Mouse (Mus musculus): ENCODE results near the gene Krt82. TPM values are rescaled to one million over a fixed set of nuclear protein-coding genes. Genes with fewer than 3 reads are reported as not detected.

Gene Krt82
- polyA plus RNA-seq, 1 experiment from 2014 or later: not detected

GRCm38 (mm10) chr15:101491431-101491830 lies 59.0 kb downstream of the Krt82 start, which contains the start of gene Krt83:
Gene Krt83 (minus strand): TSS chr15:101491512.
- Histone ChIP-seq H3K36me3 (ENCODE audit: insufficient read depth) (no peaks in the 10 kb centered on the region), H3K9ac (no peak within 1 kb of the TSS), H3K4me1 (ENCODE audit: insufficient read depth) (no peaks in the 10 kb centered on the region), H3K27ac (ENCODE audit: low read depth) (no peak within 1 kb of the TSS), H3K4me3 (ENCODE audit: low read depth, low read length) (no peak within 1 kb of the TSS), H3K9me3 (ENCODE audit: low read depth, low read length) (no peaks in the 10 kb centered on the region), H3K4me2 (no peak within 1 kb of the TSS), H3K27me3 (ENCODE audit: insufficient read depth, low read length) (no peaks in the 10 kb centered on the region)
- DNase-seq (peak; percentile 11), ATAC-seq (ENCODE audit: insufficient read depth) (no peak)
- TF ChIP-seq CTCF (IDR thresholded peaks at IDR 0.05; ENCODE audit: low read depth): no peak
- WGBS: 70% methylated on average over 6 of the region's 6 CpGs

Small RNA genes lying within 50 kb of the gene (microRNA-seq; reads per million reads assigned to microRNA genes)
- gene Gm44393 (ENCODE audit: borderline number of aligned reads) (not detected), gene Gm44460 (ENCODE audit: borderline number of aligned reads) (not detected)

Other genes with a start within 250 kb of the Krt82 start
- 1.5 and 2.2 TPM in 2 replicates for gene Krt80, start 180.5 kb downstream of the Krt82 start, polyA plus RNA-seq (2014; fragmentation: Nextera tagmentation; extraction: Ambion mirVana)
- 108 and 114 TPM in 2 replicates for gene Krt7, start 139.6 kb downstream of the Krt82 start, polyA plus RNA-seq (2014; fragmentation: Nextera tagmentation; extraction: Ambion mirVana)
- gene Krt87, start 111.9 kb downstream of the Krt82 start, polyA plus RNA-seq (2014; fragmentation: Nextera tagmentation; extraction: Ambion mirVana): 0.20 and 0.22 TPM in 2 replicates
- gene Krt88, start 102.9 kb downstream of the Krt82 start, polyA plus RNA-seq (2014; fragmentation: Nextera tagmentation; extraction: Ambion mirVana): 0.22 TPM in 1 of 2 replicates, not detected in the other
- gene Krt81, start 86.9 kb downstream of the Krt82 start, polyA plus RNA-seq (2014; fragmentation: Nextera tagmentation; extraction: Ambion mirVana): not detected in 2 replicates
- not detected in 2 replicates for gene Krt86, start 77.2 kb downstream of the Krt82 start, polyA plus RNA-seq (2014; fragmentation: Nextera tagmentation; extraction: Ambion mirVana)
- gene Krt83, start 59.2 kb downstream of the Krt82 start, polyA plus RNA-seq (2014; fragmentation: Nextera tagmentation; extraction: Ambion mirVana): 0.13 TPM in 1 of 2 replicates, not detected in the other
- gene Gm49425, start 33.4 kb downstream of the Krt82 start, polyA plus RNA-seq (2014; fragmentation: Nextera tagmentation; extraction: Ambion mirVana): not detected in 2 replicates
- not detected in 2 replicates for gene Krt84, start 17.8 kb downstream of the Krt82 start, polyA plus RNA-seq (2014; fragmentation: Nextera tagmentation; extraction: Ambion mirVana)
- gene Krt90, start 12.3 kb upstream of the Krt82 start, polyA plus RNA-seq (2014; fragmentation: Nextera tagmentation; extraction: Ambion mirVana): 0.07 TPM in 1 of 2 replicates, not detected in the other
- gene Krt75, start 23.2 kb upstream of the Krt82 start, polyA plus RNA-seq (2014; fragmentation: Nextera tagmentation; extraction: Ambion mirVana): not detected in 2 replicates
- gene Gm5414, start 77.5 kb upstream of the Krt82 start, polyA plus RNA-seq (2014; fragmentation: Nextera tagmentation; extraction: Ambion mirVana): not detected in 2 replicates
- gene Gm5478, start 96.7 kb upstream of the Krt82 start, polyA plus RNA-seq (2014; fragmentation: Nextera tagmentation; extraction: Ambion mirVana): not detected in 2 replicates
- gene Krt6b, start 129.6 kb upstream of the Krt82 start, polyA plus RNA-seq (2014; fragmentation: Nextera tagmentation; extraction: Ambion mirVana): not detected in 2 replicates
- not detected in 2 replicates for gene Krt6a, start 143.6 kb upstream of the Krt82 start, polyA plus RNA-seq (2014; fragmentation: Nextera tagmentation; extraction: Ambion mirVana)
- gene Krt5, start 162.2 kb upstream of the Krt82 start, polyA plus RNA-seq (2014; fragmentation: Nextera tagmentation; extraction: Ambion mirVana): not detected in 2 replicates
- not detected in 2 replicates for gene Krt71, start 192.4 kb upstream of the Krt82 start, polyA plus RNA-seq (2014; fragmentation: Nextera tagmentation; extraction: Ambion mirVana)
- not detected in 2 replicates for gene Krt72, start 235.8 kb upstream of the Krt82 start, polyA plus RNA-seq (2014; fragmentation: Nextera tagmentation; extraction: Ambion mirVana)